Mouse (Mus musculus) duodenum, adult 2 months (tissue): ENCODE results near the gene Zfp13. TPM values are rescaled to one million over a fixed set of nuclear protein-coding genes. Genes with fewer than 3 reads are reported as not detected.

ENCODE experiments used
- polyA plus RNA-seq: library from polyadenylated mRNA; depleted of rRNA; stranded (reverse); fragments of >200 nt; gene quantifications from 2 replicates; pipeline ENCODE4 v1.2.3, GENCODE M21; 2012; ENCODE audit warnings: low replicate concordance; rRNA removed

Gene Zfp13
- polyA plus RNA-seq: 6.5 and 13.2 TPM in 2 replicates

GRCm38 (mm10) chr17:23598582-23599552 lies at the start of gene Zfp13:
TSS of gene Zfp13 (minus strand) at chr17:23599487.

DNA sequence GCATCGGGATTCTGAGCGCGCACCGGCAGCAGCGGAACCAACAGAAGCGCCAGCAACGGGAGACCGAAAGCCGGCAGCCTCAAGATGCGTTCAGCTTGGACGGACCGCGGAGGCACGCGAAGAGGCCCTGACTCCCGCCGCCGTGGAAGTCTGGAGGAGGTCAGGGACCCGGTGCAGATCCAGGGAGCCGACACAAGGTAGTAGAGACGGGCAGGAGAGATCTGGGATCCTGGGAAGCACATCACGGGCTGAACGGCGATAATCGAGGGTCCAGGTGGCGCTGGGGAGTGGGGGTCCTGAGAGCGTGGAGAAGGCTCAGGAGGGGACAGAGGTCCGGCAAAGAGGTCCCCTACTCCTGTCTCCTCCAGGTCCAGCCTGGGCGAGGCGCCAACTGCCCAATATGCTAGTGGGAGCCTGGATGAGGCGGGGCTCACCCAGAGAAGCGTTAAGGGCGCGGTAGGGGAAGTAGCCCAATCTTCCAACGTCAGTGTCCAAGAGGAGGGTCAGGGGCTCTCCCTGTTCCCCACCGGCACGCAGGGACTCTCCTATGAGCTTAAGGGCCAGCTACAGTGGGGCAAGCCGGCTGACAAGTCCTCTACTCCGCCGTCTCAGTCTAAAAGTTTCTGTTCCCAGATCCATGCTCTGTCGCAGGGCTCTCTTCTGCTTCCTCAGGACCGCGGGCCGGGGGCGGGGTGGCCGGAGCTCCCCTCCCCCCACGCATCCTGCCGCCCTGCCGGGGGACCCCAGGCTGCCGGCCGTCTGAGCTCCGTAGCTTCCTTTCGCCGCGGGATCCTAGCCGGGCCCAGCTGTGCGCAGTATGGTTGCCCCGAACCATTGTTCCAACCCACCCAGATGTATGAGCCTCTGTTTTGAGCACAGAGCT lies 45.6 kb upstream of the Zfp13 start, which contains the start of gene Mmp25:
TSS of gene Mmp25 (minus strand) at position 665 of the 883 bp plus-strand sequence.

DNA sequence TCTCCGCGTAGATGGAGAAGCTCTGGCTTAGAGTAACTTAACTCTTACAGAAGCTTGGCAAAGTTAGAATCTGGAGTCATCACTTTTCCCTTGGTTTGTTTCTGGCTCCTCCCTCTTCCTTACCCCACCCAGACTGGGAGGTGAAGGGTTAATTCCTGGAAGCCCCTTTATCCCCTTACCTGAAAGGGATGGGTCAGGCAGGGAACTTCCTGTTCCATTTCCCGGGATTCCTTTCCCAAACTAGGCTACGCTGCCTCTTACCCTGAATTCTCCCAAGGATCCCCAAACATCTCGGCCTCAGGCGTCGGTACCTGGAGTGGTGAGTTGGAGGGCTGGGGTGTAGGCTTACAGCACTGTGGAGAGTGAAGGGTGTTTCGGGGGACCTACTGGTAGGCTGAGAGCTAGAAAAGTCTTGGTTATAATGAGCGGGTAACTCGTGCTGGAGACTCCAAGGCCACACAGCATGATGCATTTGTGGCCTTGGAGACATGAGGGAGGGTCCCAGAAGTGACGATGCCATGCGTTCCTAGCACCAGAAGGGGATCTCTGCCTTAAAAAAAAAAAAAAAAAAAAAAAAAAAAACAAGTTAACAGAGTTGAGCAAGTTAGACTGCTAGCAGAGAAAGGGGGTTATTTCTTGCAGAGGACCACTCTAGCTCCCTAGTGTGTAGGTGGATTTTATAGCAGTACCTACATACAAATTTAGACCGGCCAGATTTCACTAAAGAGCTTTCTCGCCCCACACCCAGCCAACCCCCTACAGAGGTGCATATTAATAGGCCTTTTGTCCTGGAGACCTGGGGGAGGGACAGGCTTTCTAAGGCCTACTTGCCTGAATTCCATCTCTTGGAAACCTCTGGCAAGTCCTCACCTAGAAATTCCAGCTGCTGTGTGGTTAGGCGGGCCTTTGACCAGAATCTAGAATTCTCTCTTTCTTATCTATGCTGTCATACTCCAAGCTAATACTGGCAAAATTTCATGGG lies 1.6 kb upstream of the Zfp13 start, which contains the start of gene Zscan10:
TSS of gene Zscan10 (plus strand) at position 216 of the 982 bp plus-strand sequence.

GRCm38 (mm10) chr17:23563595-23564367 lies 35.5 kb downstream of the Zfp13 start, which contains the start of gene Zfp213:
TSS of gene Zfp213 (minus strand) at chr17:23564238.

Other genes with a start within 250 kb of the Zfp13 start
- gene Vmn2r116, start 214.9 kb downstream of the Zfp13 start, polyA plus RNA-seq: not detected in 2 replicates
- gene Vmn2r117, start 119.8 kb downstream of the Zfp13 start, polyA plus RNA-seq: not detected in 2 replicates
- 12.0 and 13.1 TPM in 2 replicates for gene Zfp213, start 35.2 kb downstream of the Zfp13 start, polyA plus RNA-seq
- not detected in 2 replicates for gene Zscan10, start 1.4 kb upstream of the Zfp13 start, polyA plus RNA-seq
- 0.81 and 1.5 TPM in 2 replicates for gene Mmp25, start 45.8 kb upstream of the Zfp13 start, polyA plus RNA-seq
- gene Bicdl2, start 61.0 kb upstream of the Zfp13 start, polyA plus RNA-seq: 5.3 and 6.5 TPM in 2 replicates
- 423 and 457 TPM in 2 replicates for gene Hcfc1r1, start 74.1 kb upstream of the Zfp13 start, polyA plus RNA-seq
- gene Thoc6, start 74.4 kb upstream of the Zfp13 start, polyA plus RNA-seq: 22.7 and 23.3 TPM in 2 replicates
- gene Tnfrsf12a, start 78.0 kb upstream of the Zfp13 start, polyA plus RNA-seq: 16.8 and 17.2 TPM in 2 replicates
- 0.44 and 1.2 TPM in 2 replicates for gene Cldn6, start 79.8 kb upstream of the Zfp13 start, polyA plus RNA-seq
- gene Cldn9, start 84.5 kb upstream of the Zfp13 start, polyA plus RNA-seq: 0.14 and 0.55 TPM in 2 replicates
- 0.05 and 0.09 TPM in 2 replicates for gene 1520401A03Rik, start 123.3 kb upstream of the Zfp13 start, polyA plus RNA-seq
- gene Pkmyt1, start 126.8 kb upstream of the Zfp13 start, polyA plus RNA-seq: 58.5 and 61.5 TPM in 2 replicates
- gene Paqr4, start 141.4 kb upstream of the Zfp13 start, polyA plus RNA-seq: 144 and 151 TPM in 2 replicates
- gene Kremen2, start 146.3 kb upstream of the Zfp13 start, polyA plus RNA-seq: 5.0 and 7.8 TPM in 2 replicates
- gene Flywch1, start 172.1 kb upstream of the Zfp13 start, polyA plus RNA-seq: 15.9 and 34.2 TPM in 2 replicates
- 3.8 and 6.0 TPM in 2 replicates for gene Flywch2, start 186.6 kb upstream of the Zfp13 start, polyA plus RNA-seq
- gene Srrm2, start 191.0 kb upstream of the Zfp13 start, polyA plus RNA-seq: 340 and 451 TPM in 2 replicates
- 480 and 804 TPM in 2 replicates for gene Elob, start 229.6 kb upstream of the Zfp13 start, polyA plus RNA-seq
- 0.11 and 1.1 TPM in 2 replicates for gene Prss33, start 236.6 kb upstream of the Zfp13 start, polyA plus RNA-seq
- gene Prss32, start 244.4 kb upstream of the Zfp13 start, polyA plus RNA-seq: 308 and 338 TPM in 2 replicates
- gene Prss41, start 244.7 kb upstream of the Zfp13 start, polyA plus RNA-seq: 2.4 and 2.8 TPM in 2 replicates